Mouse (Mus musculus): ENCODE data around the gene Kdelr1.

GRCm38 (mm10) chr7:45831128-45831525 lies 41.4 kb upstream of the Kdelr1 start:
- TF ChIP-seq POLR2A (IDR thresholded peaks at IDR 0.05; ENCODE audit: control insufficient read depth in 1 of 2, insufficient read depth in 1 of 2, low read depth in 1 of 2, low read length in 2 of 2, poor library complexity in 1 of 2) (no peak), GATA1 (IDR thresholded peaks at IDR 0.05; ENCODE audit: low read depth, low read length) (no peak), CTCF (IDR thresholded peaks at IDR 0.05 in 2 of 3, conservative IDR thresholded peaks at IDR 0.05 in 1 of 3; ENCODE audit: control insufficient read depth in 1 of 3, insufficient read depth in 1 of 3, low read depth in 2 of 3, low read length in 3 of 3, poor library complexity in 1 of 3, severe bottlenecking in 1 of 3) (no peak), BHLHE40 (IDR thresholded peaks at IDR 0.05; ENCODE audit: borderline replicate concordance, low read depth, low read length) (no peak), E2F4 (IDR thresholded peaks at IDR 0.05; ENCODE audit: borderline replicate concordance, low read depth, low read length) (no peak), CHD1 (IDR thresholded peaks at IDR 0.05; ENCODE audit: low read depth, low read length) (no peak), ZC3H11A (IDR thresholded peaks at IDR 0.05; ENCODE audit: low read depth, low read length) (no peak), TAL1 (IDR thresholded peaks at IDR 0.05; ENCODE audit: low read length) (no peak), NRF1 (IDR thresholded peaks at IDR 0.05; ENCODE audit: insufficient read depth, low read depth, low read length, poor library complexity, severe bottlenecking) (no peak), MAX (IDR thresholded peaks at IDR 0.05; ENCODE audit: low read length) (no peak), TBP (IDR thresholded peaks at IDR 0.05; ENCODE audit: low read depth, low read length) (no peak), MYB (IDR thresholded peaks at IDR 0.05; ENCODE audit: low read depth, low read length) (no peak), UBTF (IDR thresholded peaks at IDR 0.05; ENCODE audit: borderline replicate concordance, insufficient read depth, low read depth, low read length) (no peak), EP300 (IDR thresholded peaks at IDR 0.05; ENCODE audit: low read depth in 1 of 2, low read length in 2 of 2) (no peak)

Measured in MEL (cell line).